Mouse (Mus musculus) WW6 (cell line): ENCODE data around the gene Adamtsl4.
"Not testable (repeated sequence)": the region's sequence is repeated elsewhere in the genome, so short reads cannot be mapped to it uniquely, and the experiment has no call there.

ENCODE experiments used
- DNase-seq: peaks from one replicate; pipeline ENCODE4 v3.0.0-alpha.2; 2013; ENCODE audit warnings: low read depth, low spot score

Adamtsl4 gene

DNA sequence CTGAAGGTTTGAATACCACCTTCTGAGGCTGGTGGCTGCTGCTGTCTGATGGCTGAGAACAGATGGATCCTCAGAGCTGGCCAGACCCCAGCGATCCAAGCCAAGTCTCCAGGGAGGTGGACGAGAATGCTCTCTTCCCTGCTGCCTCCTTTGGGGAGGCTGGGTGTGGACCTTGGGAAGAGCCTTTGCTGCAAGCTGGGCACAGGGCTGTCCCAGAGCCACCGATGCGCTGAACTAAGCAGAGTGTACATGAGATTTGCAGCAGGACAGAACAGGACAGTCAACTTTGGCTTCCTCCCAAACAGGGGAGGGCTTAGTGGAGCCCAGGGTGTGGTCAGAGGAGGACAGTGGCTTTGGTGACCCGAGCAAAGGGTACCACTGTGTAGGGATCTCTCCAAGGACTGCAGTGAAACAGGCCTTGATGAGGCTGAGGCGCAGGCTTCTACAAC lies 12.5 kb upstream of the Adamtsl4 start:
- no peak for DNase-seq

DNA sequence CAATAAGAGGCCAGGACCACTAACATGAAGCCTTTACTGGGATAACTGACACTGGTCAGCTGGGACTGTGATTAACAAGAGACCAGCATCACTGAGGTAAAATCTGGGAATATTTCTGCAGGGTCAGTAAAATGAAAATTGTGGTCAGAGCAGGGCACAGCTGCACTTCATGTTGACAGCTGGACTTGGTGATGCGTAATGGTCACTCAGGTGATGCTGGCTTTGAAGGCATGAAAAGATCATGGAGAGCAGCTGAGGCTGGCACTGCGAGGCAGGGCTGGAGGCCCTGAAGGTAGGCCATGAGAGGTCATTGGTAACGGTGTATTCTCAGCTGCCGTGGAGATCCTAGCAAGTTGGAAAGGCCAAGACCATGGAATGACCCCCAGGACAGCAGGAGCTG lies 10.6 kb upstream of the Adamtsl4 start:
- DNase-seq: no peak

DNA sequence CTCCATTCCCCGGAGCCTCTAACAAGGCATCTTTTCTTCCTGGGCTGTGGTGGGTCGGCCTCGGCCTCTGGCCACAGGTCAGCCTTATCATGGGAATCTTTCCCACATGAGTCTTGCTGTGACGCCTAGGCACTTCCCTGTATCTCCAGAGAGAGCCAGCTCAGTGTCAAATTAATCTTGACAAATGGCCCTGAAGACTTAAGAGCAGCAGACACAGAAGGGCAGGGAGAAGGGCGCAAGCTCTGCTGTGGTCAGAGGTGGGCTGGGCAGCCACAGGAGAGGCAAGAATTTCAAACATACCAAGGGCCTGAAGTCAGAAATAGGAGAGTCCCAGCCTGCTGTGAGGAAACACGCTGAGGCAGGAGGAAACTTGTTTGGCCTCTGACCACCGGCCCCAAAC lies 8.6 kb upstream of the Adamtsl4 start:
- no peak for DNase-seq

DNA sequence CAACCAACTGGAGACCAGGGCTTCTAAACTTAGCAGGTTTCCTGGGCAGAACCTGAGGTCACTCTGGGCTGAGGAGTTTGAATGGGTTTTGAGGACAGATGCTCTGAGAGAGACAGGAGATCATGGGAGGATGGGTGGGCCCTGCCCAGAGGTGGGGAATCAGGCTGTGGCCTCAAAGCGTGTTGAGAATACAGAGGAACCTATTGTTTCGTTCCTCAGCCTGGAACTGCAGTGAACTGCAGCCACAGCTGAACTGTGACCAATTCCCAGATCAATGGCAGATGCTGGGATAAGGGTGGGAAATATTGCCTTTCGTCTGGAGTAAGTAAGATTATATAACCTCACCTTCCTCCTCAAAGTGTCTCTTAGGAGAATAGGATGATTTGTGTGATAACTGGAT lies 8.1 kb upstream of the Adamtsl4 start:
- no peak for DNase-seq

DNA sequence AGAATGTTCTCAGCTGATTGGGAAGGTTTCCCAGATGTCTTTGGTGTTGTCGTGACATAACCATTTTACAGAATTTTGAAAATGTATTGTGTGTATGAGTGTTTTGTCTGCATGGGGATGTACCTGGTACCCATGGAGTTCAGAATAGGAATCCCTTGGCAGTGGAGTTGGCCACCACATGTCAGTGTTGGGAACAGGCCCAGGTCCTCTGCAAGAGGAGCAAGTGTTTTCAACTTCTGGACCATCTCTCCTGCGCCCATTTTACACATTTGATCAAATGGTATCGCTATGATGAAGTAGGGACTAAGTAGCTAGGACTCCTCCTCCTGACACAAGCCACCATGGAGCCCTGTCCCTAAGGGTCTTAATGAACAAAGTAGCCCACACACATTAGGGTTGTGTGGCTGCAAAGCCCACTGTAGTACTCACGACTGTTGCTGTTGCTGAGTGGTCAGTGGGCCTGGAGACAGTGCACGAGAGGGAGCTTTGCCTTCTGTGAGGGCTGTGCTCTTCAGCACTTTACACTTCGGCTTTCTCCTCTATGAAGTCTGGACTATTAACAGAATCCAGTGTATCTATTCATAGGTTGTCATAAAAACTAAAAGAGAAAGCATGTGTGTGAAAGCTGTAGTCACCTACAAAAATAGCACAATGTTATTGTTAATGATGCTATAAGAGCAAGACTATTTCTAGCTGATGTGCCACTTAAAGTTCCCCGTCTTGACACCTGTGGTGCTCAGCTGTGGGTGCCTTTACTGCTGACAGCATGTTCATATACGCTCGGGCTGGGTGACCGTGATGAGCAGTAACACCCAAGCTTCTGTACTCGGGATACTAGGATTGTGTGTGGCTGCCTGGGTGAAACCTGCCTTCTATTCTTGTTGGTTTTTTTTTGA lies 7.3 kb upstream of the Adamtsl4 start:
- no peak for DNase-seq

DNA sequence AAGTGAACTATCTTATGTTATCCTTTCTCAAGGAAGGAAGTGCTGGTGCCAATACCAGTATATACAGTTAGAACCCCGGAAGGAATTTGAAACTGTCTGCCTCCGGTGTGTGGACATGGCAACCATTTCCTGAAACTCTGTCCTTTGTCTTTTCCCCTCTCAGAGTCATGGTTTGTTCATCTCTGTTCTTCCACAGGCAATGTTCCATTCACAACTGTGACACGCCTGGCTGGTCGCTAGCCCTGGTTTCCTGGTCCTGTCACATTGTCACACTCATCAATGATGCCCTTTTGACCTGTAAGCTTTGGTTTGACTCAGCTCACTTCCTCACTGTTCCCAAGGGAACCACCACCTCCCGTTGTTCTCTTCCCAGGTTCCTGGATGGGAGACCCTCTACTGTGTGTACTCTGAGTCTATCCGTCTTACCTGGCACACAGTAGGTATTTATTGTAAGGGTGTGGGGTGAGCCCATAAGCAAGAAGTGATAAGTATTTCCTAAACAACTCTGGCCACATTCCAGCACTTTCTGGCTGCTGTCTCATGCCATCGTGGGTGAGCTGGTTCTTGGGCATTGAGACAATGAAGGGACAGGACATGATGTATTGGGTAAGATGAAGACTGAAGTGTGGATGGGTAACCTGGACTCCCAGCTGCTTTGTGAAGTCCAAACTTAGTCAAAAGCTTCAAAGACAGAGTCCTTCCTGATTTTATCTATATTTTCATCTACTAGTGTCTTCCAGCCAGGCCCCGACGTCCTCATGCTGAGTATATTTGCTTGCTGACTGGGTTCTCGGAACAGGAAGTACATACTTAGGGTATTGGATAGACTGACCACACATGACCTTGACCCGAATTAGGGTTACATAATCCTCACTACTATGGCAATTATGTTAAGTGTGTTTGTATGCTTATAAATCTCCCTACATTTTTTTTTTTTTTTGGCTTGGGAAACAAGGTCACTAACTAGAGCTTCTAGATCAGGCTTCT lies 6.4 kb upstream of the Adamtsl4 start:
- DNase-seq: no peak

DNA sequence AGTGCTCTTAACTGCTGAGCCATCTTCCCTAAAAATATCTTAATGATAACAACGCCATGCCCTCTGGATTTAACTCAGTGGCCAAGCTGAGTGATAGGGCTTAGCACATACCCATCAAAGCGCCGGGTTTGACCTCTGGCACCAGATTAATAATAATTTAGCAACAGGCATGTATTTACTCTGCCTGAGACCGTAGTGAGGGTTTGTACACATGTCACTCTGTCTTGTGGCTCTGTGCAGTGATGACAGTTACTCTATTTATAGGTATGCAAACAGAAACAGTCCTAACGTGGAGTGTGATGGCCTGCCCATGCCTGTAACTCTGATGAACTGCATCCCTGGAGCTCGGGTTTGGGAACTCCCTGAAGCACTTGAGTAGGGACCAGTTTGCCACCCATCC lies 5.0 kb upstream of the Adamtsl4 start:
- no peak for DNase-seq

DNA sequence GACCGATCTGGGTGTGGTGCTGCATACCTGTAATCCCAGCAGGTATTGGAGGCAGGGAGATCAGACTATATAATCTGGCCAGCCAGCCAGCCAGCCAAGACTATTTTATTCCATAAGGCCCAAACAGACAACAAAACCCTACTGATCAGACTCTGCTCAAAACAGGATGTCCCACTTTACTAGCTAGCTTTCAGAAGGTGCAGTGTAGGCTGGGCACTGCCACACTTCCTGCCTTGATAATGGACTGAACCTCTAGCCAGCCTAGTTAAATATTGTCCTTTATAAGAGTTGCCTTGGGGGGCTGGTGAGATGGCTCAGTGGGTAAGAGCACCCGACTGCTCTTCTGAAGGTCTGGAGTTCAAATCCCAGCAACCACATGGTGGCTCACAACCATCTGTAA lies 2.8 kb upstream of the Adamtsl4 start:
- not testable (repeated sequence) for DNase-seq

DNA sequence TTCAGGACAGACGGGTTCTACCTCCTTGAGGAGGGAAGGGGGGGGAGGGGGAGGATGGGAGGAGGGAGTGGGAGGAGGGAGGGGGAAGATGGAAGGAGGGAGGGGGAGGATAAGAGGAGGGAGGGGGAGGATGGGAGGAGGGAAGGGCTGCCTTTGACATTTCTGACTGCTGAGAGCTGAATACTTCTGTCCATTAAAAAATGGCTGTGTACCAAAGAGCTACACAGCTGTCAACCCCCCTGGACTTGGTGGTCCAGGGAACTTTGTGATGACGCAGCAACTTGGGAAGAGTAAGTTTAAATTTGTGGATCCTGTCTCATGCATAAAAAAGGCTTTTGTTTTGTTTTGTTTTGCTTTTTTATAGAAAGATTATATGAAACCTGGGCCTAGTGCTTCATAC lies 2.2 kb upstream of the Adamtsl4 start:
- no peak for DNase-seq

DNA sequence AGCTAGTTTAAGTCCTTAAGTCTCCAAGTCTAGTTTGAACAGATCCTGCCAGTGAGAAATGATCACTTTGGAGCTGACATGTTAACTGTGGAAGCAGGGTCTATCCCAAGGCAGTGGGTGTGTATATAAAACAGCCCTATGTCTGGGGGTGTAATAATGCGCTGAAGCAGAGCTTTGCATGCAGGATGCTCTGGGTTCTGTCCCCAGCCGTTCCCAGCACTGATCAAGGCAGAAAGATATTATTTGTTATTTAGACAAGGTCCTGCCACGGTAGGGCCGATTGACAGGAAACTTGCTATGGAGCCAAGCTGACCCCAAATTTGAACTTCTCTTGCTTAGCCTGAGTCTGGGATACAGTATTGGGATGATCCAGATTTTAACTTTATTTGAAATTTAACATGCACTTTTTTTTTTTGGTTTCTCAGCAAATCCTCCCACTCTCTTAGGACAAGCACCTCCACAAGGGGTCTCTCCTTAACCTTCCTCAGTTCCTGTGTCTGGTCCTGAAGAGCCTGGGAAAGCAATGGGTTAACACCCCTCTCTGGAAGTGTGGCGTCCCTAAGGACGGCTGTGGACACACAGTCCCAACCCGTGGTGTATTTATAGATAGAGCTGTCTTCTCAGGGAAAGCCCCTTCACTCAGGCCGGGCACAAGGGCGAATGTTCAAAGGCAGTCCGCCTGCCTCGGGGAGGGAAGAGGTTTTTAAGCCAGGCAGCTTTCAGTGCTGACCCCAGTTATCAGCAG lies 1.6 kb upstream of the Adamtsl4 start:
- DNase-seq: no peak

DNA sequence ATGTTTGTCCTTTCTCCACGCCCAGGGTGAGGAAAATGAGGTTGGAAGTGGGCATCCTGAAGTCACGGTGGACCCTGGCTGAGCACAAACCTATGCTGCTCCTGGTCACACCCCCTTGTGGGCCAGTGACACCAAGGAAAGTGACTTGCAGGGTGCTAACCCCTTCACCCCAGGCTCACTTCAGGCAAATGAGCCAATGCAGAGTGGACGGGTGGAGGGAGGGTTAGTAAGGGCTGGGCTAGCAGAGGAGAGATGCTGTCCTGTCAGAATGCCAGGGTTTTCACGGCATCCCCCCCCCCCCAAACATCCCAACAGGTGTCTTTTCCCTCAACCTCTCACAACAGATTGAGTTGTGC lies 571 bp downstream of the Adamtsl4 start:
- DNase-seq: no peak

DNA sequence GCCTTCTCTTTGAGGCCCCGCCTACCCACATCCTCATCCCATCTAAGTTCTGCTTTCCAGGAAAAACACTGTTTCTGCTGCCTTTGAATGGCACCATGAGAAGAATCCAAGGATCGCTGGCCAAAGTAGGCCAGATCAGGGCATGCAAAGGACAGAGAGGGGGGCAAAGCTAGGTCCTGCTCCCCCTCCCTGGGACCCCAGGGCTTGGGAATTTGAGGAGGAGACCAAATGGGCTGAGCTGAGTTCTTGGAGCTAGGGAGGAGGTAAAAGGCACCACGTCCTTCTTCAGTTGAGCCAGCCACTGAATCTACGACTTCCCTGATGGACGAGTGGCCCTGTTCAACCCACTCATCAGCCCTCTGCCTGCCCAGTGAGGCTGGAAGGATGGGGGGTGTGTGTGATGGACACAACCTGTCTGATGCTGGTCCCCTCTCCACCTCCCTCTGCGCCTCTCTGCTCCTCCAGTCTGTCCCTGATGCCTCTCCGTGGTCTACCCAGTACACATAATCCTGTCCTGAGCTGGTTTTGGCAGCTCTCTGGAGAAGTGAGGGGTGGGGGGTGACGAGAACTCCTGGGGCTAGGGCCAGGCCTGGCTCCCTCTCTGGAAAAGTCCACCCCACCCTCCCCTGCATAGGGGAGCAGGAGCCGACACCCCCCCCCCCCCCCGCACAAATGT lies 1.1 kb downstream of the Adamtsl4 start:
- DNase-seq: no peak

DNA sequence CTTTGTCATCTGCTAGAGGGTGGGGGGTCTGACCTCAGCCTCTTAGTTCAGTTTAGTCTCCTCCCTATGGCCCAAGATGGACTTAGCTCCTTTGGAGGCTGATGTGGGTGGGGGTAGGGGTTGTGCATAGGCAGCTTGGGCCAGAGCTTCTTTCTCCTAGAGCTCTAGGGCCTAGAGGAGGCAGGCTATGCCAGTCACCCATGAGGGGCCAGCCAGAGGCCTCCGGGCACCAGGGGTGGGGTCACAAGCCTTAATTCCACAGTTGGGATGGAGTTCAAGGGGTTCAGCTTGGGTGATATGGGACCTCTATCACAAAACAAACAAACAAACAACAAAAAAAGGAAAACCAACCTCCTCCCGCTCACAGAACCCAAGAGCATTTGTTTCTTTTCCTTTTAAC lies 2.0 kb downstream of the Adamtsl4 start:
- DNase-seq: no peak

DNA sequence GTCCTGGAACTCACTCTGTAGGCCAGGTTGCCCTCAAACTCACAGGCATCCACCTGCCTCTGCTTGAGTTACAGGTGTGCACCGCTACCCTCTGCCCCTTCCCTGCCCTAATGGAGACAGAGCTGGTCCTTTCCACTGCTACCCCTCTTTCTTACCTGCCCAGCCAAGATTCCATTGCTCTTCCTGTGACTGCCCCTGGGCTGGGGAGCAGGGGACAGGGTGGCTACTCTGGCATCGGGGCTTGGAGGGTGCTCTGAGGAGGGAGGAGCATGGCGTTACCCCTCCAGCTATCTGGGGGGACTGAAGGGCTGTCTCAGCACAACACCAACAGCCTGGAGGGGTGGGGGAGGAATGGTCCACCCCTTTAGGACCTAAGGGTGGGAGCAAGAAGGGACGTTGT lies 2.4 kb downstream of the Adamtsl4 start:
- no peak for DNase-seq

DNA sequence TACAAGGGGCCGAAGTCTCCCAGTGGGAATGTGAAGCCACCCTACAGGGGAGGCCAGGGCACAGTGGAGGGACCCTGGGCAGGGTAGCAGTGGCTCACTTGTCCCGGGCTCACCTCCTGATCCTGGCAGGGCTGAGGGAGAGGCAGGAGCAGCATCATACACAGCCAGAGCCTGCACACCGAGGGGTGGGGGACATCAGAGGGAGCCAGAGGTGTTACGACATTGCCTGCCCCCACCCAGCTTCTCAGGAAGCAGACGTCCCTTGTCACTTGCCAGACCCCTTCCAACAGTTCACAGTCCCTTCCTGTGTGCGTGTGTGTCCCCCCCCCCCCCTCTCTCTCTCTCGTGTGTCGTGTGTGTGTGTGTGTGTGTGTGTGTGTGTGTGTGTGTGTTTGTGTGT lies 2.9 kb downstream of the Adamtsl4 start:
- DNase-seq: no peak

DNA sequence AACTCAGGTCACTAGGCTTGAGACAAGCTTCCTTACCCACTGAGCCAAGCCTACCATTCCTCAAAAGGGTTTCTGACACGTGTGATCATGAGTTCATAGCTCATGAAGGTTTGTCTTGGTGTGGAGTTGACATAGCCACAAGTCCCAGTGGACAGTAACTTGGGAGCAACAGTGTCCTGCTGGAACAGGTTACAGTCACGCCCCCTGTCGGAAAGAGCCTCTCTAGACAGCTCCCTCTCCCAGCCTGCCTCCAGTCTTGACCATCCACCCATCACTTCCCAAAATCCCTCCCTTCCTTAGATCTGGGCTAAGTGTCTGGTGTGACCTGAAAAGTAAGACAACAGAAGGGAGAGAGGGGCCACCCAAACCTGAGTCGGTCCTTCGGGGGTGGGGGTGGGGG lies 4.8 kb downstream of the Adamtsl4 start:
- no peak for DNase-seq

DNA sequence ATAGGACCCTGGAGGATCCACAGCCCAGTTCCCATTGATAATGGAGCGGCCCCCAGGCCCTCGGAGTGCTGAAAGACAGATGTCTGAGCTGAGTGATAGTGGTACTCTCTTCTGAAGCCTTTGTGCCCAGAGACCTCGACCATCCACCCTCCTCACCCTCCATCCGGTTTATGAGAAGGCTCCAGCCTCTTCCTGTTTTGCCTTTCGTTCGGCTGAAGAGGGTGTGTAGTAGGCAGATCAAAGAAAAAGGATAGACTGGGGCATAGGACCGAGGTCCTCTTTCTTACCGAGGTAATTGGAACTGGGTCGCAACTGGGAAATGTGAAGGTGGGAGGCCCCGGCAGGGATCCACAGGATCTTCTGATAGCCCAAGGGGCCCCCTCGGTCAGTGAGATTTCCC lies 6.4 kb downstream of the Adamtsl4 start:
- DNase-seq: no peak

DNA sequence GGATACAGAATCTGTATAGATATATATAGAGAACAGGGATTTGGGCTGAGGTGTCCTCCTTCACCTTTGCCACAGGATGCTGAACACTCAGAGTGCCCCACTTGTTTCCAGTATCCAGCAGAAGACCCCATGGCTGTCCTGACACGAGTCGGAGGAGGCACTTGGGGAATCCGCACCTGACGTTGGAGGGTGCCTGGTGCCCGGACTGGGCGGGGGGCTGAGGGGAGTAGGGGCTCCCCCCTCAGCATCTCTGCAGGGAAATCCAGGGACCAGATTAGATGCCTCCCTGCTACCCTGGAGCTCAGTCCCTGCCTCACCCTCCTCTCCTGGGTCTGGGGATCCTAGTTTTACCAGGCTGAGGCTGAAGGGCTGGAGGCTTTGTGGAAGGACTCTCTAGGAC lies 7.0 kb downstream of the Adamtsl4 start:
- no peak for DNase-seq

DNA sequence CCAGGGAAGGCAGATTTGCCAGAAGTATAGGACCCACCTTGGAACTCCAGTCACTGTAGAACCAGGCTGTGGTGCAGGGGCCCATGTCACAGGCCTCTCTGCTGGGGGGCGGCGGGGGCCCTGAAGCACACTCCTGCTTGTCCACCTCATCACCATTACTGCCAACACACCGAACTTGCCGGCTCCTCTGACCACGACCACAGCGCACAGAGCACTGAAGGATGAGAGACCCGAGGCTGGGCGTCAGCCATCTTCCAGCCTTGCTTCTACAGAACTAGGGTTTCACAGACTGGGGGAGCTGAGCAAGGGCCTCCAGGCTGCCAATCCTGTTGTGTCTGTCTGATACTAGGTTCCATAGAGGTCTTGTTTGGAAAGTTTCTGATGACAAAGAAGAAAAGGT lies 8.2 kb downstream of the Adamtsl4 start:
- DNase-seq: no peak

DNA sequence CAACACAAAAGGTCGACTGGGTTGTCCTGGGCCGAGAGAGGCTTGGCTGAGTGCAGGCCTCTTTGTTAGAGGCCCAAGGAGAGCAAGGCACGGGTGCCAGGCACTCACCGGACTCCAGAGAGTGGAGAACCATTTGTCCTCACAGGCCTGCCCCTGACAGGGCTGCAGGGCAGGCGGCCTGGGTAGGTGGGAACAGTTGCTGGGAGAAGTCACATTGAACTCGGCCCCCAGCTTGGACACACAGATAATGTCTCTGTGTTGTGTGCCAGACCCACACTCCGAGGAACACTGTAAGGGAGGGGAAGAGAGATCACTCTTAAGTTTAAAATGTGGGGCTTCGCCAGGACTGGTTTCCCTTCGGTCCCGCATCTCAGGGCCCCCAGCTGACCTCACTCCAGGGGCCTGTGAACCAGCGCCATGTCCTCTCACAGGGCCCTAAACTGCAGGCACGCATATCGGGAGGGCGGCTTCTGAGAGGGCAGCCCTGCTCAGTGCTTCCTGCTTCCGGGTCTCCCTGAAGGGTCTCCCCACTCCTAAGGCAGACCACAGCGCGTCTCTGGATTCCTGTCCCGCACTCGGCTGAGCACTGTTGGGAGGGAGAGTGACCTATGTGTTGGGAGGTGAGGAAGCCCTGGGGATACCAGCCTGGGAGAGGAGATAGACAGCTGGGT lies 10.2 kb downstream of the Adamtsl4 start:
- no peak for DNase-seq
